Mouse (Mus musculus) stomach, embryonic 16.5 days (tissue): ENCODE measurements around the gene Tbc1d9. TPM values are rescaled to one million over a fixed set of nuclear protein-coding genes. Genes with fewer than 3 reads are reported as not detected.

Experiments
- ATAC-seq: fragments of 200-750 bp; cut with Nextera tagmentation; 2 replicates; pipeline ENCODE4 v1.8.0; 2017; ENCODE audit warnings: moderate number of reproducible peaks, moderate TSS enrichment; ENCODE audit not compliant: insufficient read depth, low FRiP score
- H3K27ac ChIP-seq: fragments of 300-500 bp; sonication (generic); 2 replicates; pipeline ENCODE4 v1.5.1; 2014; ENCODE audit warnings: low read length
- H3K27me3 ChIP-seq: fragments of 300-500 bp; sonication (generic); 2 replicates; pipeline ENCODE4 v1.6.1; 2014; ENCODE audit warnings: low read length, control low read depth, mixed read lengths; ENCODE audit not compliant: control insufficient read depth, insufficient read depth
- H3K36me3 ChIP-seq: fragments of 300-500 bp; sonication (generic); 2 replicates; pipeline ENCODE4 v1.6.1; 2014; ENCODE audit warnings: low read length; ENCODE audit not compliant: control insufficient read depth, insufficient read depth
- H3K4me1 ChIP-seq: fragments of 300-500 bp; sonication (generic); 2 replicates; pipeline ENCODE4 v1.6.1; 2014; ENCODE audit warnings: low read length, control low read depth, mixed read lengths; ENCODE audit not compliant: control insufficient read depth, insufficient read depth
- H3K4me2 ChIP-seq: fragments of 300-500 bp; sonication (generic); 2 replicates; pipeline ENCODE4 v1.6.1; 2014; ENCODE audit warnings: low read depth, low read length, mixed read lengths
- H3K4me3 ChIP-seq: fragments of 300-500 bp; sonication (generic); replicated peaks from 2 replicates; pipeline ENCODE4 v1.5.1; 2014; ENCODE audit warnings: mild to moderate bottlenecking, low read length
- H3K9ac ChIP-seq: fragments of 300-500 bp; sonication (generic); 2 replicates; pipeline ENCODE4 v1.6.1; 2014; ENCODE audit warnings: low read length
- H3K9me3 ChIP-seq: fragments of 300-500 bp; sonication (generic); replicated peaks from 2 replicates; pipeline ENCODE4 v1.6.1; 2016; ENCODE audit warnings: low read length, control low read depth; ENCODE audit not compliant: control insufficient read depth
- WGBS: fragments of 180-500 bp; shearing (Covaris S2); extraction: QIAGEN DNeasy Blood & Tissue Kit; methylation state at CpG from one replicate; pipeline ENCODE4 v1.1.7; 2014; 5-methylcytosine and 5-hydroxymethylcytosine counted together
- polyA plus RNA-seq: library from polyadenylated mRNA; unstranded; fragments of >200 nt; fragmentation: Nextera tagmentation; extraction: Ambion mirVana; gene quantifications from 2 replicates; pipeline ENCODE4 v1.2.1, GENCODE M21; 2015

Tbc1d9 gene
- polyA plus RNA-seq, 1 experiment from 2014 or later, result 3.2 TPM

DNA sequence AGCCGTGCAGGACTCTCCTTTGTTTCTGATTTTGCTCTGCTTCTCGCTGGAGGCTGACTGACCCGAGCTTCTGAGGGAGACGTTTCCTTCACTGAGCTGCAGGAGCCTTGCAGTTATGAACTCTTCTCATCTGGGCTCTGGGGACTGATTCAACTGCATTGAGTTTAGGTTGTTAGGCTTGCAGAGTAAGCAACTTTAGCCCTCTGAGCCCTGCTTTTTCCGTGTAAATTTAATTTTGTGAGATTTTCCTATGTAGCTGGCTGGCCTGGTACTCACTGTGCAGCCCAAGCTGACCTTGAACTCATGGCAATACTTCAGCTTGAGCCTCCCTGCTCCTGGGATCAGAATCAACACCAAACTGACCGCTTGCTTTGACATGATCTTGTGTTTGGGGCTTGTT is 5.7 kb downstream of the Tbc1d9 start:
- Histone ChIP-seq H3K4me2 (no peak overlapping the region), H3K9ac (no peak overlapping the region), H3K9me3 (no peaks in the 10 kb centered on the region), H3K27me3 (no peaks in the 10 kb centered on the region), H3K4me3 (no peak overlapping the region), H3K36me3 (no peaks in the 10 kb centered on the region), H3K27ac (no peak overlapping the region), H3K4me1 (no peaks in the 10 kb centered on the region)
- no peak for ATAC-seq
- WGBS, result 33% methylated on average over 6 of the region's 6 CpGs

DNA sequence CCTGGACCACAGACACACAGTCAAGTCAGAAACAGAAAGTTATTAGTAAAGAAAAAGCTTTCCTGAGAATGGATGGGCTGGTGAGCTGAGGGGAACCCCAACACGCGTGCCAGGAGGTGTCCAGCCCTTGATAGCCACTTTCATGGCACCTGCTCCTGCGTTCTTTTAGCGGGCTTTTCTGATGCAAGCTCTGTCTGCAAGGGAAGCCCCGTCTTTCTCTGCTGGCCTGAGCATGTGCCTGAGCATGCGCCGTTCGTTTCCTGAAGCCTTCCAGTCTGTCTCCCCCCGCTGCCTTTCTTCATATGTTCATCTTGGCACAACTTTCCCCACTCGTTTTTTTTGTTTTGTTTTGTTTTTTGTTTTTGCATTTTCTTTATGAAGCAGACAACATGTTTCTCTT is 10.5 kb downstream of the Tbc1d9 start:
- no peaks in the 10 kb centered on the region for H3K9me3 ChIP-seq
- ATAC-seq, result no peak
- H3K4me2 ChIP-seq, result no peak overlapping the region
- WGBS, result 69% methylated on average over 10 of the region's 10 CpGs
- H3K4me3 ChIP-seq, result no peak overlapping the region
- no peak overlapping the region for H3K27ac ChIP-seq
- H3K36me3 ChIP-seq, result no peaks in the 10 kb centered on the region
- no peak overlapping the region for H3K9ac ChIP-seq
- no peaks in the 10 kb centered on the region for H3K27me3 ChIP-seq
- H3K4me1 ChIP-seq, result peaks cover 23% of the 10 kb centered on the region

DNA sequence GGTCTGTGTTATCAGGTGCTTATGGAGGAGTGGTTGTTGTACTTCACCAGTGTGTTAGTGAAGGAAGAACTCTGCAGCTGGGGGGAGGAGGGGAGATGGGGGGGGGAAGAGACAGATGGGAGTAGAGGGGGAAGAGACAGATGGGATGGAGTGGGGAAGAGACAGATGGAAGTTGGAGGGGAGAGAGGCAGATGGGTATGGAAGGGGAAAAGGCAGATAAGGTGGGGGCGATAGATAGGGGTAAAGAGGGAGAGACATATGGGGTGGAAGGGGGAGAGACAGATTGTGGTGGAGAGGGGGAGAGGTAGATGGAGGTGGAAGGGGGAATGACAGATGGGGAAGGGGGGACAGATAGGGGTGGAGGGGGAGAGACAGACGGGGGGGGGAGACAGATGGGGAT is 11.6 kb downstream of the Tbc1d9 start:
- ATAC-seq, result no peak
- H3K9ac ChIP-seq, result no peak overlapping the region
- H3K4me1 ChIP-seq, result peaks cover 28% of the 10 kb centered on the region
- 39% methylated on average over 2 of the region's 2 CpGs for WGBS
- no peak overlapping the region for H3K27ac ChIP-seq
- no peak overlapping the region for H3K4me3 ChIP-seq
- no peak overlapping the region for H3K4me2 ChIP-seq
- H3K27me3 ChIP-seq, result no peaks in the 10 kb centered on the region
- H3K36me3 ChIP-seq, result no peaks in the 10 kb centered on the region
- no peaks in the 10 kb centered on the region for H3K9me3 ChIP-seq

DNA sequence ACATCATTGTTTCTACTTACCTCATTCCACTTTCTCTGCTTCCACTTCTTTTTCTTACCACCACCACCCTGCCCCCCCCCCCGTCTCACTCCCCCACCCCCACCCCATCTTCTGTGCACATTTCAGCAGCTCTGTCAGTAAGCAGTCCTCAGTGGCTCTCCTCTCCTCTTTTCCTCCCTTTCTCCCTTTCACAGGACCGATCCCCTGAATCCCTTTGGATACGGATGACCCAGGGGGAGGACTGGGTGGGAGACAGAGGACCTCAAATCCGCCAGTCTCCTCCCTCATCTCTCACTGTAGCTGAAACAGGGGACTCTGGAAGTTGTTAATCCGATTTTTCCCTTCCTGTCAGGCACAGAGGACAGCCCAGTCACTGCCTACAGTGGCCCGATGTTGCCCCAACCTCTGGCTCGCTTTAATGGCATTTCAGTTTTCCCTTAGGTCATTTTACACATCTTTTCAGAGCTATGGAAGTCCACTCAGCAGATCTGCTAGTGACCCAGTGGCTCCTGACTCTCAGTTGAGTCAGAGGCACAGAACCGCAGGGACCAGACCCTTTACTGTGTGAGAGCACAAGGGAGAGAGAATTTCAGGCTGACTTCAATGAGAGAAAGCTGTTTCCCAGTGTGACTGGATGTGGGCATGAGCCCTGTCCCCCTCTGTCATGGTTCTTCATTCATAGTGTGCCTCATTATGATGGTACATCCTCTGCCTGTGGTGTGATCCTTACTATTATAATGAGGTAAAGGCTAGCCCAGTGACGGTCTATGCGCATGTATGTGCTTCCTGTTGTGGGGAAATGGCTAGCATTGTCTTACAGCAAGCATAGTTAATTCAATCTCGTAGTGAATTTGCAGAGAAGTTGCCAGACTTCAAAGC is 12.4 kb downstream of the Tbc1d9 start:
- no peaks in the 10 kb centered on the region for H3K36me3 ChIP-seq
- H3K9me3 ChIP-seq, result no peaks in the 10 kb centered on the region
- H3K4me2 ChIP-seq, result peak overlapping the region; percentile 17
- WGBS, result 29% methylated on average over 11 of the region's 11 CpGs
- H3K27ac ChIP-seq, result peak overlapping the region; percentile 84
- H3K4me3 ChIP-seq, result no peak overlapping the region
- no peak for ATAC-seq
- H3K4me1 ChIP-seq, result peaks cover 33% of the 10 kb centered on the region
- no peaks in the 10 kb centered on the region for H3K27me3 ChIP-seq
- H3K9ac ChIP-seq, result peak overlapping the region; percentile 0; the same call in 1 of the 2 replicates

DNA sequence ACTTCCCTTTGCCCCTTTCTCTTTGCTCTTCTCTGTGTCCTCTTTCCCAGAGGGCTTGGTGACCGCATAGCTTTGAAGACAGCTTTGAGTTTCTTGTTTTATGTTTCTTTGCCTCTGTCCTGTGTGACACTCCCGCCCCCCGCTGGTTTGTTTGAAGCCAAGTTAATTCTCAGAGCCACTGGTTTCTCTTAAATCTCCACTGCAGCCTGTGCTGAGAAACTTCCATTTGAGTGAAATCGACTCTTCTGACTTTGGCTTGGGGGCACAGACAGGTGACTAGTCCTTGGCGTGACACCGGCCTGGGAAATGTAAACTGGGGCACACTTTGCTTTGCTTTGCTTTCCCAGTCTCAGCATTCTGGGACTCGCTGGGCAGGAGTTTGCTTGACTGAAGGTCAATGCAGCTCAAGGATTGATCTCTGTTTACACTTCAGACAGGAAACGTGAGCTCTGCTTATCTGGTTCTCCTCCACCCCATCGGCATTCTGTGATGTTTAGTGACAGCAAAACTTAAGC is 13.1 kb downstream of the Tbc1d9 start:
- H3K36me3 ChIP-seq, result no peaks in the 10 kb centered on the region
- H3K4me1 ChIP-seq, result peaks cover 38% of the 10 kb centered on the region
- no peak overlapping the region for H3K4me3 ChIP-seq
- peak overlapping the region; percentile 17 for H3K4me2 ChIP-seq
- H3K9ac ChIP-seq, result peak overlapping the region; percentile 0; the same call in 1 of the 2 replicates
- no peaks in the 10 kb centered on the region for H3K9me3 ChIP-seq
- 10% methylated on average over 9 of the region's 9 CpGs for WGBS
- peak overlapping the region; percentile 84 for H3K27ac ChIP-seq
- peak; percentile 52; the same call in 1 of the 2 replicates for ATAC-seq
- H3K27me3 ChIP-seq, result no peaks in the 10 kb centered on the region

DNA sequence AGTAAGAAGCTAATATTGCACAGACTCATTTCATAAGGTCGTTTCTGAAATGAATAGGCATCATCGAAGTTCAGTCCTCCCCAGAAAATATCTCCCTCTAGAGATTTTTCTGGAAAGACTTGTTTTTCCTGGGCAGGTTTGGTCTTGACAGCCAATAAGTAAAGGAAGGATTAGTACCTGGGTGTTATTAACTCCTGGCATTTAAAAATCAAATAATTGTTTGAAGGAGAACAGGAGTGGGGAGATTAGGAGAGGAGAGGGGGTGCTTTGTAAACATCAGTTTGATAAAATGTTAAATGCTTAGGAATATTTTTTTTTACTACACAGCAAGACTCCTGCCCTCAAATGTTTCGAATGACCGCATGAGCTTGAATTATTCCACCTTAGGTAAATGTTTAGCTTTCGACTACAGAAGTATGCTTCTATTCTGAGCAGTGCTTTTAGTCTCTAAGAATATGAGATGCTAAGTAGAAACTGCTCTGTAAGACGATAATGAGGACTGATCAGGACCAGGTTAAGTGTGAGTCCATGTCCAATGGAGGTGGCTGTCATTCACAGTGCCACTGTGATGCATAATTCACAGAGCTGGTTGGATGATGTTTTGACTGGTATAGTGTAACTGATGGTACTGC is 16.8 kb downstream of the Tbc1d9 start:
- peak; percentile 56 for ATAC-seq
- H3K27ac ChIP-seq, result peak overlapping the region; percentile 95
- 37% methylated on average over 6 of the region's 6 CpGs for WGBS

DNA sequence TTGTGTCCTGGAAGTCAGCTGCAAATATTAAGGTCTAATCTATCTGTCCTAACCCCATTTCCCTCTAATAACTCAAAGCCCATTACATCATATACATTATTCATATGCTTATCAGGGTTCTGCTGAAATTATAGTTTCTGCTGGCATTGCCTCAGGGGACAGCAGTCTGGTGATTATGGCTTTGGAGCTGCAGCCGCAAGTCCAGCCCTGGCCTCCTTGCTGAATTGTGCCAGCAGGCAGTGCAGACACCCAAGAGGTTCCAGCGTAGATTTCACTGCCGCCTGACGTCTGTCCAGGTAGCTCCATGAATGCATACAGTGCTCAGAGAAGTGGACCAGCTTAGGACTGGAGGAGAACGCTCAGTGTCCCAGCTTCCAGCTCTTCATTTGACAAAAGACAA is 17.6 kb downstream of the Tbc1d9 start:
- Histone ChIP-seq H3K27ac (peak overlapping the region; percentile 95), H3K27me3 (no peaks in the 10 kb centered on the region), H3K9ac (peak overlapping the region; percentile 11; the same call in 1 of the 2 replicates), H3K4me1 (peaks cover 45% of the 10 kb centered on the region), H3K9me3 (no peaks in the 10 kb centered on the region), H3K4me2 (peak overlapping the region; percentile 20; the same call in 1 of the 2 replicates), H3K4me3 (no peak overlapping the region), H3K36me3 (no peaks in the 10 kb centered on the region)
- 48% methylated on average over 5 of the region's 5 CpGs for whole genome bisulfite sequencing
- ATAC-seq, result no peak

More for the DNA sequence above, 16.8 kb downstream of the Tbc1d9 start:
- Histone ChIP-seq H3K4me1 (peaks cover 51% of the 10 kb centered on the region), H3K4me2 (no peak overlapping the region), H3K9me3 (no peaks in the 10 kb centered on the region), H3K36me3 (no peaks in the 10 kb centered on the region), H3K9ac (no peak overlapping the region), H3K4me3 (no peak overlapping the region), H3K27me3 (no peaks in the 10 kb centered on the region)

DNA sequence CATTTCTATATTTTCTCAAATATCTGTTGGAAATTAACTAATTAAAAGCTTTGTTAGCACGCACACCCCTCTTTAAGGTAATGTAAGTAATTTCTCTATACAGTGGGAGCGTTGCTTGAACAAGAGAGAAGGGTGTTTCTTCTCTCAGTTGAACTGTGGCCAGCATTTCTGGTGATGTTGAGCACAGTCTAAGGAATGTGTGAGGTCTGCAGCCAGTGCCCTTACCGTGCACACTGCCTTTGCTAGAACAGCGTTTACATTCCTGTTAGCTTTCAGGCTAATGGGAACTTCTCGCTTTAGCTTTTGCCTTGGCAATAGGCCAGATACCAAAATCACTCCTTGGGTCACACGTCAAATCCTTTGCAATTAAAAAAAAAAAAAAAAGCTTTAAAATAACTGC is 21.2 kb downstream of the Tbc1d9 start:
- H3K36me3 ChIP-seq, result no peaks in the 10 kb centered on the region
- peak; percentile 67 for ATAC-seq
- no peak overlapping the region for H3K4me3 ChIP-seq
- H3K27me3 ChIP-seq, result no peaks in the 10 kb centered on the region
- no peak overlapping the region for H3K4me2 ChIP-seq
- H3K9me3 ChIP-seq, result no peaks in the 10 kb centered on the region
- no peak overlapping the region for H3K9ac ChIP-seq
- H3K27ac ChIP-seq, result peak overlapping the region; percentile 19; the same call in 1 of the 2 replicates
- peaks cover 28% of the 10 kb centered on the region for H3K4me1 ChIP-seq
- 24% methylated on average over 6 of the region's 6 CpGs for WGBS

DNA sequence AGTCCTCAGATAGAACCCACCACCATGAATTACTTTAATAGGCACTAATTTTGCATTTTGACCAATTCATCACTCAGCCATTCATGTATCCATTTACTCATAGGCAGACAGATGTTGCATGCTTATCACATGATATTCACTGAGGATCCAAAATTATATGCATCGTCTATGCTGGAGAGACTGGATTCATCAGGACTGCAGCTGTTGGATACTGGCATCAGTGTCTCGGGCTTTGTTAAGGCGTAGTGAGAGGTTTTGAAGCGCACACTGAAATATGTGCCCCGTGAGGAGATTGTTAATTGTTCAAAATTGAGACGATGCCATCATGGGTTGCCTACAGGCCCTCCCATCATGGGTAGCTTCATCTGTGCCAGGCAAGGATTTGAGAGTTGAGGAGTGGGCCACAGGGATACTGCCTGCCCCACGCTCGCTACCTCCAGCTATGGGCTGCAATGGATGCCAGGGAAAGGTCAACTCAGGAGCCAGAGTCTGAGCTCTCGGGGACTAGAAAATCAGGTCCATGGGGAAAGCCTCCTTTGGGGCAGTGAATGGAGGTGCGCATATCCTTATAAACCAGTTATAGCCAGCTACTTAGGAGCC is 22.3 kb downstream of the Tbc1d9 start:
- H3K4me2 ChIP-seq, result no peak overlapping the region
- peaks cover 24% of the 10 kb centered on the region for H3K4me1 ChIP-seq
- no peak for ATAC-seq
- H3K9me3 ChIP-seq, result no peaks in the 10 kb centered on the region
- no peaks in the 10 kb centered on the region for H3K27me3 ChIP-seq
- no peak overlapping the region for H3K27ac ChIP-seq
- no peak overlapping the region for H3K4me3 ChIP-seq
- no peaks in the 10 kb centered on the region for H3K36me3 ChIP-seq
- no peak overlapping the region for H3K9ac ChIP-seq
- 87% methylated on average over 10 of the region's 10 CpGs for WGBS
